Mouse (Mus musculus) cerebellum, adult 2 months (tissue): ENCODE results near the gene 4930505A04Rik.

Experiments
- CTCF ChIP-seq: fragments of 200-500 bp; IDR thresholded peaks from 2 replicates; pipeline ENCODE4 v1.5.1; 2011; ENCODE audit warnings: low read depth, mild to moderate bottlenecking, control low read depth, low read length, moderate library complexity, borderline replicate concordance; ENCODE audit not compliant: insufficient read depth
- POLR2A ChIP-seq: fragments of 200-500 bp; IDR thresholded peaks from 2 replicates; pipeline ENCODE4 v1.6.1; 2011; ENCODE audit warnings: low read length, control low read depth, borderline replicate concordance; ENCODE audit not compliant: insufficient read depth

GRCm38 (mm10) chr11:30454331-30454730, 17.3 kb downstream of the 4930505A04Rik start:
- no peak for TF ChIP-seq CTCF
- TF ChIP-seq POLR2A, result no peak
